16 mouse cellular contexts compared by ENCODE assay signal in genomic region chr11:68302323-68302722, GRCm38 (mm10).
"Had no signal": no experiment of that assay in that cellular context is flagged by ENCODE, and none has a peak within 500 bp of the region (broad histone marks: within the 10 kb centered on the region; RNA-seq: fewer than 3 reads in every experiment).

No protein-coding gene starts in this region.

- H3K9ac ChIP-seq: limb, embryonic 15.5 days; liver, embryonic 14.5 days; midbrain, embryonic 12.5 days; neural tube, embryonic 13.5 days had no signal

- DNase-seq: kidney, adult 11 months; kidney, adult 9 months; kidney, postnatal 36 days; layer of hippocampus, adult 9-11 months; layer of hippocampus, postnatal 36 days; lung, postnatal 4 days; right cerebral cortex, postnatal 4 days; spleen, adult 18-20 months; thymus, adult 18-20 months; thymus, postnatal 14 days had no signal

- H3K4me2 ChIP-seq: limb, embryonic 15.5 days; midbrain, embryonic 12.5 days; neural tube, embryonic 13.5 days had no signal

- H3K27ac ChIP-seq: kidney, postnatal 0 days; limb, embryonic 15.5 days; liver, embryonic 14.5 days; midbrain, embryonic 12.5 days; neural tube, embryonic 13.5 days had no signal

- H3K4me3 ChIP-seq: limb, embryonic 15.5 days; megakaryocyte, embryonic 14.5 days; midbrain, embryonic 12.5 days; neural tube, embryonic 13.5 days had no signal

- H3K4me1 ChIP-seq: midbrain, embryonic 12.5 days had no signal

- H3K27me3 ChIP-seq: limb, embryonic 15.5 days; neural tube, embryonic 13.5 days had no signal

- H3K36me3 ChIP-seq: limb, embryonic 15.5 days; midbrain, embryonic 12.5 days; neural tube, embryonic 13.5 days had no signal

- H3K9me3 ChIP-seq: limb, embryonic 15.5 days; midbrain, embryonic 12.5 days; neural tube, embryonic 13.5 days had no signal
